In genomic region chr2:181071706-181072402, GRCm38 (mm10) we compare ENCODE assay signal across 9 mouse cellular contexts. TPM values are rescaled to one million over a fixed set of nuclear protein-coding genes. Genes with fewer than 3 reads are reported as not detected.
DNase-seq lines count a peak whose midpoint lies in the region; ATAC-seq and TF ChIP-seq lines count a peak whose summit lies in the region.
"Had no signal": no experiment of that assay in that cellular context is flagged by ENCODE, and none has a peak within 500 bp of the region (broad histone marks: within the 10 kb centered on the region; RNA-seq: fewer than 3 reads in every experiment).

No protein-coding gene starts in this region.

- no peak overlapping the region for H3K9ac ChIP-seq in lung, embryonic 16.5 days (ENCODE audit: low read length)
- H3K9ac ChIP-seq: heart, embryonic 15.5 days had no signal

- no peaks in the 10 kb centered on the region for H3K36me3 ChIP-seq in E14TG2a.4 (ENCODE audit: insufficient read depth, low read length)
- H3K36me3 ChIP-seq in forebrain, embryonic 10.5 days (replicated peaks) = no peaks in the 10 kb centered on the region
- no peaks in the 10 kb centered on the region for H3K36me3 ChIP-seq in lung, embryonic 16.5 days (ENCODE audit: control insufficient read depth, insufficient read depth, low read length)
- H3K36me3 ChIP-seq: heart, embryonic 15.5 days had no signal

- H3K4me2 ChIP-seq in lung, embryonic 16.5 days (ENCODE audit: low read depth, low read length) = no peak overlapping the region
- H3K4me2 ChIP-seq: heart, embryonic 15.5 days had no signal

- TF ChIP-seq CTCF in E14TG2a.4 (conservative IDR thresholded peaks at IDR 0.05; ENCODE audit: low read length) = peak; percentile 90
- TF ChIP-seq CTCF in brain, embryonic 14.5 days (IDR thresholded peaks at IDR 0.05; ENCODE audit: borderline replicate concordance, extremely low read depth, insufficient read depth, insufficient read length) = peak; percentile 91

- peaks cover 19% of the 10 kb centered on the region for H3K9me3 ChIP-seq in E14TG2a.4 (ENCODE audit: low read length)
- H3K9me3 ChIP-seq in forebrain, embryonic 10.5 days = no peaks in the 10 kb centered on the region
- no peaks in the 10 kb centered on the region for H3K9me3 ChIP-seq in lung, embryonic 16.5 days (ENCODE audit: control insufficient read depth, low read length)
- H3K9me3 ChIP-seq: heart, embryonic 15.5 days had no signal

- peak; percentile 88 for DNase-seq in brain, embryonic 14.5 days (ENCODE audit: low read depth)
- peak; percentile 83 for DNase-seq in forebrain, embryonic 10.5 days (ENCODE audit: extremely low spot score, low spot score)
- peak; percentile 86 for DNase-seq in heart, postnatal 4 days
- peak; percentile 85 for DNase-seq in layer of hippocampus, adult 9-10 months (ENCODE audit: low spot score)
- peak; percentile 76 for DNase-seq in ovary, postnatal 36 days (ENCODE audit: low spot score)
- peak; percentile 17 to 51 for DNase-seq in thymus, postnatal 10 days (ENCODE audit: low spot score in 2 of 2)

- no peak for TF ChIP-seq POLR2A in brain, embryonic 14.5 days (IDR thresholded peaks at IDR 0.05; ENCODE audit: borderline replicate concordance, extremely low read depth, insufficient read depth, insufficient read length, poor library complexity, severe bottlenecking)

- no peak overlapping the region for H3K4me3 ChIP-seq in E14TG2a.4 (replicated peaks; ENCODE audit: low read length)
- H3K4me3 ChIP-seq in forebrain, embryonic 10.5 days = no peak overlapping the region
- H3K4me3 ChIP-seq in lung, embryonic 16.5 days (ENCODE audit: low read length) = no peak overlapping the region
- H3K4me3 ChIP-seq: heart, embryonic 15.5 days had no signal

- H3K27ac ChIP-seq in forebrain, embryonic 10.5 days = no peak overlapping the region
- no peak overlapping the region for H3K27ac ChIP-seq in lung, embryonic 16.5 days (ENCODE audit: low read length)
- H3K27ac ChIP-seq: heart, embryonic 15.5 days had no signal

- H3K27me3 ChIP-seq in E14TG2a.4 (ENCODE audit: insufficient read depth, low read length) = no peaks in the 10 kb centered on the region
- no peaks in the 10 kb centered on the region for H3K27me3 ChIP-seq in forebrain, embryonic 10.5 days (ENCODE audit: poor library complexity, severe bottlenecking)
- no peaks in the 10 kb centered on the region for H3K27me3 ChIP-seq in lung, embryonic 16.5 days (ENCODE audit: control insufficient read depth, insufficient read depth, low read depth, low read length)

- peak; percentile 57; the same call in 1 of the 2 replicates for ATAC-seq in lung, embryonic 16.5 days (ENCODE audit: low read depth)

- H3K4me1 ChIP-seq in E14TG2a.4 (replicated peaks; ENCODE audit: low read depth, low read length) = no peaks in the 10 kb centered on the region
- H3K4me1 ChIP-seq in forebrain, embryonic 10.5 days = 0 out of 2 replicates have a peak, but pooled peaks cover 3% of the 10 kb centered on the region
- no peaks in the 10 kb centered on the region for H3K4me1 ChIP-seq in lung, embryonic 16.5 days (replicated peaks; ENCODE audit: control insufficient read depth, insufficient read depth, low read length)
- H3K4me1 ChIP-seq: heart, embryonic 15.5 days had no signal

- 68% methylated on average over 7 of the region's 7 CpGs for WGBS in forebrain, embryonic 10.5 days
- WGBS in lung, embryonic 16.5 days = 58% methylated on average over 7 of the region's 7 CpGs

RNA-seq across cellular contexts. Expression of gene Chrna4, which starts 28.5 kb away (rescaled TPM):
- 14.8 and 42.9 TPM in 2 replicates for polyA plus RNA-seq in brain, embryonic 14.5 days (2012; rRNA removed)
- 5.7 and 5.8 TPM in 2 replicates for polyA plus RNA-seq in forebrain, embryonic 10.5 days (2016; fragmentation: Nextera tagmentation; extraction: Ambion mirVana)
- under 1 TPM; 0.11 to 0.17 TPM for total RNA-seq in heart, postnatal 4 days (2021)
- 0.45 and 0.46 TPM in 2 replicates for polyA plus RNA-seq in lung, embryonic 16.5 days (2015; fragmentation: Nextera tagmentation; extraction: Ambion mirVana)

Comparison
In these comparisons a context has a peak if more than half of its experiments do, and no peak if none do; other contexts are left out.
1. DNase-seq: peak in every context shown above with its lines; median percentile 88 in brain, embryonic 14.5 days; 86 in heart, postnatal 4 days; 85 in layer of hippocampus, adult 9-10 months; 83 in forebrain, embryonic 10.5 days; 76 in ovary, postnatal 36 days; 34 in thymus, postnatal 10 days.